In the genomic region with DNA sequence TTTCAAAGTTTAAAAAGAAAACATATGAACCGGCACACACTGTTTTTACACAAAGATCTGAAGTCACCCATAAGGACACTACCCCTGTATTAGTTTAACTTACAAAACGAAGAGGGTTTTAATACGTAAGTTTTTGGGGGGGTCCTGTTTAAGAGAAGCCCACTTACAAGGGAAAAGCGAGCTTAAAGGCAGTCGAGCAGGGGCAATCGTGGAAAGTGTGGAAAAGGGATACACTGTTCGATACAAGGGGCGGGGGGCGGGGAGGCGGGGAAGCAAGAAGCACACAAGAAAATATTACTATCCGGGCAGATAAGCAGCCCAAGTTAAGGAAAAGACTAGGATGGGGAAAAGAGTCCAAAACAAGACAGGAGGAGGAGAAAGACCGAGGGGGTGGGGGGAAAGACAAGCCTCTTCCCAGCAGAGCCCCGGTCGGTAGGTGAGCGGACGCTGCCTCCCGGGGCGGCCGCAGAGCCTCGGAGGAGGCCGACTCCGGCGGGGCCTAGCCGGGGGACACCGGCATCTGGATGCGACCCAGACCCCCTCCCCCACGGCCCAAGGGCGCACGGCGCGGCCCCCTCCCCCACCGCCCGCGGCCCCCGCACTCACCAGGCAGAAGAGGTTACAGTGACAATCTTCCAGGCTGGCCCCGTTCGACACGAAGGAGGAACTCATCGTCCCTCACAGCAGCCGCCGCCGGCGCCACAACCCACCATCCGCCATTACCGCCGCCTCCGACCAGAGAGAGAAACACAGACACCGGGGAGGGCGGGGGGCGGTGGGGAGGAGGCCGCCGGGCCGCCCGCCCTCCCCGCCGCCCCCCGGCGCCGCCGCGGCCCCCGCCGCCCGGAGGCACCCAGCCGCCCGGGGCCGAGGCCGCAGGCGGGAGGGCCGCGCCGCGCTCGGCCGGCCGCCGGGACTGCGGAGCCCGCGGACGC, we compare ENCODE assay signal across 8 mouse cellular contexts. TPM values are rescaled to one million over a fixed set of nuclear protein-coding genes. Genes with fewer than 3 reads are reported as not detected.
DNase-seq lines count a peak whose midpoint lies in the region; ATAC-seq and TF ChIP-seq lines count a peak whose summit lies in the region.

A gene (minus strand): TSS at position 749 of the 935 bp plus-strand sequence.

- no peaks in the 10 kb centered on the region for H3K27me3 ChIP-seq in hindbrain, embryonic 15.5 days
- H3K27me3 ChIP-seq in megakaryocyte, embryonic 14.5 days (replicated peaks), result peaks cover 10% of the 10 kb centered on the region

- peaks cover 39% of the 10 kb centered on the region for H3K4me1 ChIP-seq in hindbrain, embryonic 15.5 days (replicated peaks)
- peaks cover 36% of the 10 kb centered on the region for H3K4me1 ChIP-seq in megakaryocyte, embryonic 14.5 days

- no peak for TF ChIP-seq CTCF in gastrocnemius, adult 2 months (IDR thresholded peaks at IDR 0.05)

- H3K36me3 ChIP-seq in hindbrain, embryonic 15.5 days, result no peaks in the 10 kb centered on the region
- peaks cover 32% of the 10 kb centered on the region for H3K36me3 ChIP-seq in megakaryocyte, embryonic 14.5 days (replicated peaks; ENCODE audit: low read length)

- intact Hi-C loops in gastrocnemius, adult 2 months (cut with DNase I), result loop anchor here (5.0 kb wide), 2 partner anchors 40 to 100 kb away; a partner anchor contains a TSS
- intact Hi-C loops in left cerebral cortex, postnatal 10 days (cut with DNase I), result loop anchor here (5.0 kb wide), 1 partner anchor 80 kb away; no protein-coding TSS in a partner anchor

- H3K27ac ChIP-seq in gastrocnemius, adult 2 months, result peak within 1 kb of the TSS; percentile 96
- H3K27ac ChIP-seq in hindbrain, embryonic 15.5 days (replicated peaks), result peak within 1 kb of the TSS; percentile 97

- 1% methylated on average over 72 of the region's 81 CpGs for WGBS in hindbrain, embryonic 15.5 days

- DNase-seq in adrenal gland, adult (ENCODE audit: inconsistent age in 2 of 2, low spot score in 1 of 2), result peak; percentile 57 to 83
- DNase-seq in cerebellum, postnatal 36 days, result peak; percentile 45 to 49
- peak; percentile 75 for DNase-seq in gastrocnemius, adult 2 months
- peak; percentile 16 to 71 for DNase-seq in left cerebral cortex, postnatal 10 days (ENCODE audit: extremely low spot score in 1 of 2, low spot score in 2 of 2)
- peak; percentile 62 to 72 for DNase-seq in right cerebral cortex, postnatal 10 days (ENCODE audit: low spot score in 2 of 2)
- DNase-seq in urinary bladder, postnatal 25 days (ENCODE audit: low spot score), result peak; percentile 33

- H3K9me3 ChIP-seq in hindbrain, embryonic 15.5 days, result no peaks in the 10 kb centered on the region
- no peaks in the 10 kb centered on the region for H3K9me3 ChIP-seq in megakaryocyte, embryonic 14.5 days

- ATAC-seq in hindbrain, embryonic 15.5 days (ENCODE audit: low FRiP score, low read depth), result peak; percentile 60; the same call in 1 of the 2 replicates

- H3K9ac ChIP-seq in hindbrain, embryonic 15.5 days, result peak within 1 kb of the TSS; percentile 97

- peak within 1 kb of the TSS; percentile 85 for H3K4me3 ChIP-seq in gastrocnemius, adult 2 months
- peak within 1 kb of the TSS; percentile 95 for H3K4me3 ChIP-seq in hindbrain, embryonic 15.5 days
- H3K4me3 ChIP-seq in megakaryocyte, embryonic 14.5 days (replicated peaks), result peak within 1 kb of the TSS; percentile 100

- peak within 1 kb of the TSS; percentile 83 for H3K4me2 ChIP-seq in hindbrain, embryonic 15.5 days

RNA-seq across cellular contexts. Expression of the gene that starts here (rescaled TPM):
- 10 to 100 TPM; 42.3 to 43.0 TPM for total RNA-seq in gastrocnemius, adult 2 months (2021)
- polyA plus RNA-seq in hindbrain, embryonic 15.5 days (2015; fragmentation: Nextera tagmentation; extraction: Ambion mirVana), result 7.5 and 8.2 TPM in 2 replicates
- total RNA-seq in left cerebral cortex, postnatal 10 days (2021), result 10 to 100 TPM; 66.4 to 66.6 TPM
- 0.15 and 0.46 TPM in 2 replicates for polyA plus RNA-seq in megakaryocyte, embryonic 14.5 days (2012; ENCODE audit: insufficient read depth, low replicate concordance)

Comparison
In these comparisons a context has a peak if more than half of its experiments do, and no peak if none do; other contexts are left out.
1. Peak in every context shown above with its lines: DNase-seq, ATAC-seq, H3K4me3 ChIP-seq and H3K27ac ChIP-seq.